Mouse (Mus musculus) liver, postnatal 0 days (tissue): ENCODE results near the gene Unc13c.

Source experiments
- CTCF ChIP-seq: sonication (generic); IDR thresholded peaks from 2 replicates; pipeline ENCODE4 v1.5.1; 2016; ENCODE audit warnings: antibody characterized with exemption, low read depth
- EP300 ChIP-seq: IDR thresholded peaks from 2 replicates; pipeline ENCODE4 v1.6.1; 2016; ENCODE audit warnings: antibody characterized with exemption, low read depth, mild to moderate bottlenecking

DNA sequence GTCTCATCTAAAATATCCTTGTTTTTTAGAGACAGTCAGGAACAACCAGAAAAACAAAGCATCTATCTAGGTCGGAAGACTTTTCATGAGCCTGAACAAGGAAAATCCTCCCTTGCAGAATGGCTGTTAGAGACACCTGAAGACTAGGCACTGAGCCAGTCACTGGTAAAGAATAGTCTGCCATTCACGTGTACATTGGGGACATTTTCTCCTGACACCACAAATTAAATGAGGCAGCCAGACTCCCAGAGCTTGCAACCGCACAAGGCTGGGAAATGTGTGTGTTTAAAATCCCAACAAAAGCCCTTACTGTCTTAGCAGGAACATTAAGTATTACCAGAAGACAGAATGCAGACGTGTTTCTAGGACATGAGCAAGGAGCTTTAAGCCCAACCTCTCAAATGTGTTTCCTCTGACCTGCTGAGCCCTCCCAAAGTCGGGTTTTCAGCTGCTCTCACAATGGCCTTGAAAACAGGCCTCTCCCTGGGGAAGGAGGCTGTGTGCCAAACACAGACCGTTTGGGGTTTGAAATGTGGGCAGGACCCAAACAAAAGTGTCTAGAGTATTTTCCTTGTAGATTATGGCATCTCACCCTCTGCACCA lies 33.7 kb upstream of the Unc13c start:
- TF ChIP-seq CTCF (no peak), EP300 (no peak)
